7 mouse cellular contexts compared by ENCODE assay signal in the genomic region with DNA sequence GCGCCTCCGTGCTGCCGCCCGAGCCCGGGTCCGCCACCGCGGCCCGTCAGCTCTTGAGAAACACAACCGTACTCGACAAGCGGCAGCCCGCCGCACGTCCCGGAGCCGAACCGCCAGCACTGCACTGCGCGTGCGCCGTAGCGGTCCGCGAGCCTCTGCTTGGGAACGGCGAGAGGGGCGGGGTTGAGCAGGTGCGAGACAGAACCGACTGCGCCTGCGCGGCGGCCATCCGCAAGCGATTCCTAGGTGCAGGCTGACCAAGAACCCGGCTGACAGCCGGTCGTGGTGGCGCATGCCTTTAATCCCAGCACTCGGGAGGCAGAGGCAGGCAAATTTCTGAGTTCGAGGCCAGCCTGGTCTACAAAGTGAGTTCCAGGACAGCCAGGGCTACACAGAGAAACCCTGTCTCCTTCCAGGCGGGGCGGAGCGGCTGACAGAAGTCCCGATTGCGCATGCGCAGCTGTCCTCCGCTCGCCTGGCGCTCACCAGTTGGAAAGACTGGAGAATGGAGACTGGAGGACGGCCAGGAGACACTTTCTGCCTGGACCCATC. TPM values are rescaled to one million over a fixed set of nuclear protein-coding genes. Genes with fewer than 3 reads are reported as not detected.
DNase-seq lines count a peak whose midpoint lies in the region; ATAC-seq lines count a peak whose summit lies in the region.

TSS of gene Rfxap (minus strand) at position 126 of the 552 bp plus-strand sequence.

- ATAC-seq in intestine, embryonic 16.5 days, result peak; percentile 95
- peak; percentile 93 for ATAC-seq in midbrain, embryonic 11.5 days (ENCODE audit: low FRiP score)

- H3K9me3 ChIP-seq in intestine, embryonic 16.5 days (ENCODE audit: control insufficient read depth, low read length), result no peaks in the 10 kb centered on the region
- H3K9me3 ChIP-seq in midbrain, embryonic 11.5 days (ENCODE audit: control insufficient read depth, low read length), result no peaks in the 10 kb centered on the region

- peak; percentile 90 for DNase-seq in adrenal gland, adult 8-10 months
- DNase-seq in embryo, embryonic 9.5 days (ENCODE audit: extremely low spot score), result peak; percentile 98
- DNase-seq in gastrocnemius, postnatal 4 days (ENCODE audit: low spot score in 2 of 2), result peak; percentile 90 to 97
- peak; percentile 95 to 97 for DNase-seq in left cerebral cortex, postnatal 36 days (ENCODE audit: low spot score in 2 of 2)
- peak; percentile 100 for DNase-seq in midbrain, embryonic 11.5 days (ENCODE audit: low spot score, missing footprints)
- DNase-seq in skeletal muscle tissue, adult 2 months (ENCODE audit: low read depth, low spot score), result peak; percentile 97

- peak within 1 kb of the TSS; percentile 96 for H3K9ac ChIP-seq in intestine, embryonic 16.5 days (ENCODE audit: low read depth, low read length)
- H3K9ac ChIP-seq in midbrain, embryonic 11.5 days (ENCODE audit: low read length), result peak within 1 kb of the TSS; percentile 92

- peak within 1 kb of the TSS; percentile 88 for H3K4me2 ChIP-seq in intestine, embryonic 16.5 days (ENCODE audit: low read depth, low read length)
- peak within 1 kb of the TSS; percentile 98 for H3K4me2 ChIP-seq in midbrain, embryonic 11.5 days

- WGBS in intestine, embryonic 16.5 days, result under 1% methylated on average over 52 of the region's 52 CpGs
- under 1% methylated on average over 52 of the region's 52 CpGs for WGBS in midbrain, embryonic 11.5 days

- intact Hi-C loops in left cerebral cortex, postnatal 36 days (cut with DNase I), result loop anchor here (2.0 to 5.0 kb wide), 3 partner anchors 73 to 545 kb away; partner anchors contain the start of genes Alg5 and Exosc8

- peak within 1 kb of the TSS; percentile 89 for H3K4me3 ChIP-seq in intestine, embryonic 16.5 days (ENCODE audit: low read length)
- peak within 1 kb of the TSS; percentile 86 for H3K4me3 ChIP-seq in midbrain, embryonic 11.5 days (ENCODE audit: low read depth, low read length)

- no peaks in the 10 kb centered on the region for H3K27me3 ChIP-seq in intestine, embryonic 16.5 days (replicated peaks; ENCODE audit: control insufficient read depth, insufficient read depth, low read length)
- H3K27me3 ChIP-seq in midbrain, embryonic 11.5 days (ENCODE audit: control insufficient read depth, insufficient read depth, low read length), result no peaks in the 10 kb centered on the region; the same call in 1 of the 2 replicates

- H3K27ac ChIP-seq in intestine, embryonic 16.5 days (ENCODE audit: low read length), result peak within 1 kb of the TSS; percentile 93
- peak within 1 kb of the TSS; percentile 82 for H3K27ac ChIP-seq in midbrain, embryonic 11.5 days (ENCODE audit: low read depth, low read length)

- H3K4me1 ChIP-seq in intestine, embryonic 16.5 days (ENCODE audit: control insufficient read depth, insufficient read depth, low read length), result peaks cover 13% of the 10 kb centered on the region
- peaks cover 16% of the 10 kb centered on the region for H3K4me1 ChIP-seq in midbrain, embryonic 11.5 days (ENCODE audit: control insufficient read depth, insufficient read depth, low read length)

- no peaks in the 10 kb centered on the region for H3K36me3 ChIP-seq in intestine, embryonic 16.5 days (ENCODE audit: control insufficient read depth, insufficient read depth, low read length)
- H3K36me3 ChIP-seq in midbrain, embryonic 11.5 days (ENCODE audit: control insufficient read depth, insufficient read depth, low read length), result peaks cover 9% of the 10 kb centered on the region

RNA-seq across cellular contexts. Expression of gene Rfxap, which starts in this region (rescaled TPM):
- total RNA-seq in adrenal gland, adult 8-10 months (2022), result 10 to 100 TPM; 25.4 to 38.6 (median 31.6) TPM
- total RNA-seq in gastrocnemius, postnatal 4 days (2021), result 10 to 100 TPM; 27.2 to 34.0 TPM
- polyA plus RNA-seq in intestine, embryonic 16.5 days (2015; fragmentation: Nextera tagmentation; extraction: Ambion mirVana), result 22.8 and 24.4 TPM in 2 replicates
- total RNA-seq in left cerebral cortex, postnatal 36 days (2021), result 10 to 100 TPM; 47.1 to 50.2 TPM
- polyA plus RNA-seq in midbrain, embryonic 11.5 days (2014; fragmentation: Nextera tagmentation; extraction: Ambion mirVana), result 44.4 and 49.5 TPM in 2 replicates

Comparison
In these comparisons a context has a peak if more than half of its experiments do, and no peak if none do; other contexts are left out.
1. Peak in every context shown above with its lines: DNase-seq, ATAC-seq, H3K4me3 ChIP-seq and H3K27ac ChIP-seq.